Mouse (Mus musculus): ENCODE data around the gene Olfr1392. TPM values are rescaled to one million over a fixed set of nuclear protein-coding genes. Genes with fewer than 3 reads are reported as not detected.
A peak's percentile ranks its signal among the peaks of the same experiment; 100 is the strongest.
"Not testable (repeated sequence)": the region's sequence is repeated elsewhere in the genome, so short reads cannot be mapped to it uniquely, and the experiment has no call there.

Olfr1392 gene
- total RNA-seq (2021) = not detected

DNA sequence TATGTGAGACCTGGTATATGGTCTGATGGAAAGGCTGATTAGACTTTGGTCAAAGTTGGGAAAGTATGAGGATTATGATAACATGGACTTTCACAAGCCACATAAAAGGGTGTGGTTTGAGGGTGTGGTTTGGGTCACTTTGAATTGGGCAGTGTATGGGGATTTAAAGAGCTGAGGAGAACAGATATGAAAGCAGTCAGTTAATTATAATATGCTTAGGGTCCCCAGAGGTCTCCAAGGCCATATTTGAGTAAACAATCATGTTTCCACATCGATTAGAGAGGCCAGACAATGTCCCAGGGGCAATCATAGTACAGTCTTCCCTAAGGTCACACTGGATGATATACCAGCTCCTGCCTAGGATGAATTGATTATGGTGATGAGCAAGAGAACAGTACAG, at the start of gene Olfr1392:
Gene Olfr1392 (plus strand): TSS at position 301 of the 400 bp plus-strand sequence.
- DNase-seq (ENCODE audit: low spot score in 2 of 2); intact Hi-C loops (cut with DNase I): not testable (repeated sequence)

DNA sequence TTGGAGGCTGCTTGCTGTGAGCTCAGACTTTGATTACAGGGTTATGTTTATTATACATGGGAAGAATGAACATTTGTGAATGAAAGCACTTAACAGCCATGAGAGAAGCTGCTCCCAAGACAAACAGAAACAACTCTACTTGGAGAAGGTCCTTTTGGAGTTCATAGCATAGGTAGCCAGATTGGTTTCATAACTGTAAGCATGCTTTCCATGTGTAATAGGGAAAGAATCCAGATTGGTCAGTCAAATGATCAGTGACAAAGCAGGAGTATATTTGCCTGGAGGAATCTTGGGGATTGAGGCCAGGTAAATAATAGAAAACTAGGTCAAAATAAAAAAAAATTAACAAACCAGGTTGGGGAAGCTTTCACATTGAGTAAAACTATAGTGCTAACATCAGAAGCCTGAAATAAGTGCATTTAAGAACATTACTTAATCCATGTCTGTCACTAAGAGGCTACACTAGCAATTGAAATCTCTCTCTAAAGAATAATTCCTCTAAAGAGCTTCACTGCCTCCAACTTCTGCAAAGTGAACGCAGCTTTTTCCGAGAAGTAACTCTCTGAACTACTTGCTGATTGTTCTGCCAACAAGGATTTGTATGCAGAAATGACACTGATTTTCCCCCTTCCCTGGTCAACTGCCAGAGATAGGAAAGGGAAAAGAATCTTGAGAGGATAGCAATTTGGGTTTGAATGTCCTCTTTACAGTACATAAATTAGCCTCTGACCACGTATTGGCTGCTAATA, 49.4 kb upstream of the Olfr1392 start:
- intact Hi-C loops (cut with DNase I) = no loop called here

GRCm38 (mm10) chr11:49236891-49237290, 48.2 kb upstream of the Olfr1392 start:
- no peak for DNase-seq (ENCODE audit: low spot score in 2 of 2)
- intact Hi-C loops (cut with DNase I) = no loop called here

More for the DNA sequence above, 49.4 kb upstream of the Olfr1392 start:
- DNase-seq (ENCODE audit: low spot score in 2 of 2) = no peak

DNA sequence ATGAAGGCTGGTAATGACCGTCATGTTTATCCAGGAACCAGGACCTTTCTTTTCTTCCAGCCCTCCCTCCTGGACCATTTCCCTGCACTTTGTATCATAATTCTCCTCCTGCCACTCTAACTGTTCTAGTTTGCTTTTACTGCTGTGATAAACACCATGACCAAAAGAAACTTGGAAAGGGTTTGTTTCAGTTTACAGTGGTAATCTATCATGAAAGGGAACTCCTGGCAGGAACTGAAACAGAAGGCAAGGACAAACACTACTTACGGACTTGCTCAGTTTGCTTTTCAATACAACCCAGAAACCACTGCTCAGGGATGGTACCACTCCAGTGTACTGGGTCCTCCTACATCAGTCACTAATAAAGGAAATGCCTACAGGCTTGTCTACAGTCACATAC, 47.5 kb upstream of the Olfr1392 start:
- intact Hi-C loops (cut with DNase I) = no loop called here

DNA sequence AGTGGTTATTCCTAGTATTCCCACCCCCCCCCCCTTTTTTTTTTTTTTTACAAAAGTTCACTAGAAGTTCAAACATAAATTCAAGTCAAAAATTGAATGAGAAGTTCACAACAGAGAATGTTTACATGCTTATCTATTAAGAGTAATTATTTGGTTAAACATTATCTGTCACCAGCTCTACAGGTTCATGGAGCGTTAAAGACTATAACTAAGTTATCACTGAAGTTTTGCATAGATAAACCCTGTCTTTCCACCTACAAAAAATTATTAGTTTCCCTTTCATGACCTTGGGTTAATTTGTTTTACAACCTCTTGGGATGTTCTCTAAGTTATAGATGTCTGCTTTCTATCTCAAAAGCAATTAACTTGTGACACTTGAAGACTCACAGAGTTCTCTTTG, 44.8 kb upstream of the Olfr1392 start:
- no peak for DNase-seq (ENCODE audit: low spot score in 2 of 2)
- intact Hi-C loops (cut with DNase I) = loop anchor here (10.0 kb wide), 1 partner anchor 436 kb away; the partner anchor contains the start of gene Rack1

More for the DNA sequence above, 47.5 kb upstream of the Olfr1392 start:
- no peak for DNase-seq (ENCODE audit: low spot score in 2 of 2)

DNA sequence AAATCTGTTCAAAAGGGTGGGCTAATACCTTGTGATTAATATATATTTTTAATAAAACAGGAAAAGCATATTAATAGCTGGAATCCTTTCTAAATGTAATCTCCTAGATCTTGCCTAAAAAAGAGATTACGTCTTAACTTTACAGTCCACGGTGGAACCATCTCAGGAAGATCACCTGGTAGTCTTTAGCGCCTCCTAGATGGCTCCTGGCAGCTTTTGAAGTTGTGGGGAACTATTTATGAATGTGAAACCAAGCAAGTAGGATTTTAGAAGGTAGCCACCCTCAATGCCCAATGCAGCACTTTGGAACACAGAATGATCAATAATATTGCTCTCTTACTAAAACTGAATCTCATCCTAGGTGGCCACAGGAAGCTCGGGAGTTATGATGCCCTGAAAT, 44.2 kb upstream of the Olfr1392 start:
- intact Hi-C loops (cut with DNase I) = loop anchor here (10.0 kb wide), 1 partner anchor 436 kb away; the partner anchor contains the start of gene Rack1
- DNase-seq (ENCODE audit: low spot score in 2 of 2) = no peak

- DNase-seq (ENCODE audit: low spot score in 2 of 2) = no peak
- intact Hi-C loops (cut with DNase I) = loop anchor here (10.0 kb wide), 1 partner anchor 437 kb away; the partner anchor contains the start of gene Rack1
These were observed 43.6 kb upstream of the Olfr1392 start for GRCm38 (mm10) chr11:49241471-49241870.

DNA sequence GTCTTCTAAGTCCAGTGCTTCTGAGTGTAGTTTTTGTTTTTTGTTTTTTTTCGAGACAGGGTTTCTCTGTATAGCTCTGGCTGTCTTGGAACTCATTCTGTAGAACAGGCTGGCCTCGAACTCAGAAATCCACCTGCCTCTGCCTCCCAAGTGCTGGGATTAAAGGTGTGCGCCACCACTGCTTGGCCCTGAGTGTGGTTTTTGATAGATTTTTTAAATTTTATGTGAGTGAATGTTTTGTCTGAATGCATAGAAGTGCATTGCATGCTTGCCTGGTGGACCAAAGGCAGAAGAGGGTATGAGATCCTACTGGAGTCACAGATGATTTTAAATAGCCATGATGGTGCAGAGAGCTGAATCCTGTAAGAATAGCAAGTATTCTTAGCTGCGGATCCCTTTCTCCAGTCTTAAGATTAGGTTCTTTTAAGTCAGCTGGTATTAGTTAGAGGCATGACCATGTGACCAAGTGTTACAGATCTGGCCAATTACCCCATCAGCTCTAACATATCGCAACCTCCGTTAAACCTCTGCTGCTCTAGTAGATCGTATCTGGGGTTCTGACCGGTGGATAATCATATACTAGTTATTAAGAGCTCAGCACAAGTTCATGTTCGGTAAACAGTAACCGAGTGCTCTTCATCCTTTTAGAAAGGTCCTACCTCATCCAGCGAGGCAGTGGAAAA, 42.0 kb upstream of the Olfr1392 start:
- no peak for DNase-seq (ENCODE audit: low spot score in 2 of 2)
- intact Hi-C loops (cut with DNase I) = loop anchor here (1.0 to 10.0 kb wide), 2 partner anchors 39 to 438 kb away; partner anchors contain the start of gene Rack1

DNA sequence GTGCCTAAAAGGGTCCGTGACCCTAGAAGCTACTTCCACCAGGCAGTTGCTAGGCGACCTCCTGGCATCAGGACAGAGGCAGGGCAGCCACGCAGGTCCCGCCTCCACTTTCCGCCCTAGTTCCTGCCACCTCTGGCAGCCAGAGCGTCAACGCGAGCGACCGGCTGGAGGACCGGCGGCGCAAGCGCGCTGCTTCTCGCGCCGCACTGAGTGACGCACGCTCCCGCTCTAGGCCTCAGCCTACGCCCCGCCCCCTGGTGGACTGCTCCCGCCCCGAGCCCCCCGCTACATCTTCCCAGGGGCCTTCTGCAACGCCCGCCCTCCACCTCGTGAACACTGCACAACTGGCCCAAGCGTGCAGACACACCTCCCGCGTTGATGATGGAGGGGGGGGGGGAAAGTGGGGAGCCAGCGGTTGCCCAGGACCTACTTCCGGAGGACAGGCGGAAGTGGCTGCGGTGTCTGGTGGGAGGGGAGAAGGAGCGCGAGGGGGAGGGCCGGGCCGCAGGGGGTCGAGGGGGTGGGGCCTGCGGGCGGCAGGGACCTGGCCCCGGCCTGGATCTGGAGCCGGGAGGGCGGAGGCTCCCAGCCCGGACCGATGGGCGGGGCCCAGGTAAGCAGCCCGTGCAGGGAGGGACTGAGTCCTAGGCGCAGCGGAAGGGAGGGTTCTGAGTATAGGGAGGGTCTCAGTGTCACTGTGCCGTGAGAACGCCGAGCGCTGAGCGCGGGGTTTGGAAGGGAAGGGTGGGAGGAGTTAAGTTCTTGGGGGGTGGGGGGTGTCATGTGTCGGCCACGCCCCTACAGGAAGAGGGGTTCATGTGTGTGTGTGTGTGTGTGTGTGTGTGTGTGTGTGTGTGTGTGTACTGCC, 41.1 kb upstream of the Olfr1392 start, which contains the start of gene Mgat1:
Gene Mgat1 (plus strand): TSS at position 465 of the 868 bp plus-strand sequence.
- intact Hi-C loops (cut with DNase I) = loop anchor here (1.0 to 10.0 kb wide), 2 partner anchors 40 to 439 kb away; partner anchors contain the start of gene Rack1

GRCm38 (mm10) chr11:49244595-49244930, 40.5 kb upstream of the Olfr1392 start:
- DNase-seq (ENCODE audit: low spot score in 2 of 2) = no peak
- intact Hi-C loops (cut with DNase I) = loop anchor here (10.0 kb wide), 1 partner anchor 440 kb away; the partner anchor contains the start of gene Rack1

More for the DNA sequence above, 41.1 kb upstream of the Olfr1392 start, which contains the start of gene Mgat1:
- DNase-seq (ENCODE audit: low spot score in 2 of 2) = peak; percentile 91

GRCm38 (mm10) chr11:49245176-49245575, 39.9 kb upstream of the Olfr1392 start:
- intact Hi-C loops (cut with DNase I) = loop anchor here (10.0 kb wide), 1 partner anchor 440 kb away; the partner anchor contains the start of gene Rack1
- DNase-seq (ENCODE audit: low spot score in 2 of 2) = no peak

GRCm38 (mm10) chr11:49245634-49246415, 39.3 kb upstream of the Olfr1392 start:
- no peak for DNase-seq (ENCODE audit: low spot score in 2 of 2)
- intact Hi-C loops (cut with DNase I) = loop anchor here (10.0 kb wide), 1 partner anchor 441 kb away; the partner anchor contains the start of gene Rack1

- DNase-seq (ENCODE audit: low spot score in 2 of 2) = no peak
- intact Hi-C loops (cut with DNase I) = loop anchor here (10.0 kb wide), 1 partner anchor 442 kb away; the partner anchor contains the start of gene Rack1
These were observed 38.6 kb upstream of the Olfr1392 start for GRCm38 (mm10) chr11:49246523-49246922.

- intact Hi-C loops (cut with DNase I) = loop anchor here (10.0 kb wide), 1 partner anchor 442 kb away; the partner anchor contains the start of gene Rack1
- DNase-seq (ENCODE audit: low spot score in 2 of 2) = no peak
These were observed 37.8 kb upstream of the Olfr1392 start for GRCm38 (mm10) chr11:49247255-49247654.

DNA sequence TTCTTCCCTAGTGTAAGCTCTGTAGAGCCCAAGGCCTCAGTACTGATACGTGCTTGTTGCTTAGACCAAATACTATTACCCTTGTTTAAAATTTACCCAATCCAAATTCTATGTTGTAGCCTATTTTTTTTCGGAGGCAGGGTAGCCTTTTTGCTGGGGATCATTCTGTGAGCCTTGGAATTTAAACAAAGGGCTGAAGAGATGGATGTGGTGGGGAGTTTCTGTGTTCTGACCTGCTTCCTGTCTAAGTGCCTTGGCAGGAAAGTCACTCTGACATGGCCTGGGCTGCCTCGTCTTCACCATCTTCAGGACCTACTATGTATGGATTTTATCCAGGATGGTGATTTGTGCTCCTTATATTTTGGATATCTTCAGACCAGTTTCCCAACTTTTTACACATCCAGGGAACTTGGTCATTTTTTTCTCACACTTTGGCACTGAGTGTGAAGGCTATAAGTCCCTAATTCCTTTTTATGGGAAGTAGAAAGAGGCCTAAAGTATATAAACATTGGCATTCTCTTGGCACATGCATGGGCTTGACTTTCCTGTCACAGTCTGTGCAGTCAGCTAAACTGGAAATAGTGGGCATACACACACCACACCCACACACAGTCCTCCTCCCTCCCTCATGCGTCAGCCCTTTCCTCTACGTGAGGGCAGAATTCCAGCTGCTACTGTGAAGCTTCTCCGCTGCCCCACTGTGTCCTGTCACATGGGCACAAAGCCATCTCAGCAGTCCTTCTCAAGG, 36.7 kb upstream of the Olfr1392 start:
- intact Hi-C loops (cut with DNase I) = loop anchor here (10.0 kb wide), 1 partner anchor 444 kb away; the partner anchor contains the start of gene Rack1
- peak; percentile 43 to 52 for DNase-seq (ENCODE audit: low spot score in 2 of 2)

DNA sequence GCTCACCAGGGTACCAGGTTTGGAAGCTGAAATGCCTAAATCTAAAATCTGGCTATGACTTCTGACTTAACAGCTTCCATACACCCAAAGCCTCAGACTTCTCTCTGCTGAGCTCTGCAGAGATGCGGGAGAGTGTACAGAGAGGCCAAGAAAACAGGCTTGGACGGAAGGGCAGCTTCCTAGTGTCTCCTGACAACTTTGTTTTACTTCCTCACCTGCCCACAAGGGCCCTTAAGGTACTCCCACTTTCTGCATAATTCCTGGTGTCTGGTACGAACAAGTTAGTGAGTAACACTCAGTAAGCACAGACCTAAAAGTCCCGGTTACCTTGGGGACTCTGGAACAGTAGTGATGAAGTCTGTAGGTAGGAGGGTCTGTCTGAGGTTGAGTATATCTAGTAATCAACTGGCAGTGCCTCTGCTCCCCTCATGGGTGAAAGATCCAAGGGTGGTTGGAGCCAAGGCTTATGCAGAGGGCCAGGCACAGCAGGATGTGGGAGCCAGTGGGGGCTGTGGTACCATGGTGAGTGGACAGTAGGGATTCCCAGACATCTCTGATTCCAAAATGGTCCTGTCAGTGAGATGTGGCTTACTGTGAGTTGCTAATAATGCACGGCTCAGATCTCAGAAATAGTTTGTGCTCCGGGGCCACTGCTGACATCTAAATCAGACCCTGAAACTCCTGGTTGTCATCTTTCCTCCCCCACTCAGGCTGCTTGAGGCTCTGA, 35.9 kb upstream of the Olfr1392 start:
- intact Hi-C loops (cut with DNase I) = loop anchor here (10.0 kb wide), 1 partner anchor 444 kb away; the partner anchor contains the start of gene Rack1
- DNase-seq (ENCODE audit: low spot score in 2 of 2) = no peak

Measured in left cerebral cortex, postnatal 36 days (tissue).